Mouse (Mus musculus): ENCODE data around the gene Hells. TPM values are rescaled to one million over a fixed set of nuclear protein-coding genes. Genes with fewer than 3 reads are reported as not detected.

The Hells gene
- total and polyA plus RNA-seq, 2 experiments from 2014 or later: 3.7 to 4.8 TPM

- WGBS: 90% methylated on average over 4 of the region's 4 CpGs
- Histone ChIP-seq H3K4me1 (ENCODE audit: insufficient read depth, low read length) (no peaks in the 10 kb centered on the region), H3K27ac (ENCODE audit: low read depth, low read length) (no peak overlapping the region), H3K4me3 (ENCODE audit: low read depth, low read length) (no peak overlapping the region), H3K9ac (replicated peaks; ENCODE audit: low read length, poor library complexity, severe bottlenecking) (no peak overlapping the region), H3K9me3 (ENCODE audit: low read length) (no peaks in the 10 kb centered on the region), H3K36me3 (ENCODE audit: insufficient read depth, low read length) (no peaks in the 10 kb centered on the region), H3K4me2 (ENCODE audit: low read depth, low read length, poor library complexity, severe bottlenecking) (no peak overlapping the region), H3K27me3 (ENCODE audit: insufficient read depth, low read length) (no peaks in the 10 kb centered on the region)
- ATAC-seq (ENCODE audit: low FRiP score): no peak
- TF ChIP-seq CTCF (IDR thresholded peaks at IDR 0.05): no peak
- no peak for DNase-seq (ENCODE audit: low spot score)
These were observed 67.5 kb downstream of the Hells start for GRCm38 (mm10) chr19:38998248-38998647.

GRCm38 (mm10) chr19:38998676-38999075 lies 68.0 kb downstream of the Hells start:
- no peak overlapping the region for H3K9ac ChIP-seq (replicated peaks; ENCODE audit: low read length, poor library complexity, severe bottlenecking)
- H3K4me2 ChIP-seq (ENCODE audit: low read depth, low read length, poor library complexity, severe bottlenecking): no peak overlapping the region
- no peaks in the 10 kb centered on the region for H3K9me3 ChIP-seq (ENCODE audit: low read length)
- no peaks in the 10 kb centered on the region for H3K27me3 ChIP-seq (ENCODE audit: insufficient read depth, low read length)
- H3K4me1 ChIP-seq (ENCODE audit: insufficient read depth, low read length): no peaks in the 10 kb centered on the region
- ATAC-seq (ENCODE audit: low FRiP score): no peak
- no peak overlapping the region for H3K4me3 ChIP-seq (ENCODE audit: low read depth, low read length)
- DNase-seq (ENCODE audit: low spot score): no peak
- no peaks in the 10 kb centered on the region for H3K36me3 ChIP-seq (ENCODE audit: insufficient read depth, low read length)
- 84% methylated on average over 1 of the region's 1 CpGs for WGBS
- H3K27ac ChIP-seq (ENCODE audit: low read depth, low read length): no peak overlapping the region
- no peak for TF ChIP-seq CTCF (IDR thresholded peaks at IDR 0.05)

DNA sequence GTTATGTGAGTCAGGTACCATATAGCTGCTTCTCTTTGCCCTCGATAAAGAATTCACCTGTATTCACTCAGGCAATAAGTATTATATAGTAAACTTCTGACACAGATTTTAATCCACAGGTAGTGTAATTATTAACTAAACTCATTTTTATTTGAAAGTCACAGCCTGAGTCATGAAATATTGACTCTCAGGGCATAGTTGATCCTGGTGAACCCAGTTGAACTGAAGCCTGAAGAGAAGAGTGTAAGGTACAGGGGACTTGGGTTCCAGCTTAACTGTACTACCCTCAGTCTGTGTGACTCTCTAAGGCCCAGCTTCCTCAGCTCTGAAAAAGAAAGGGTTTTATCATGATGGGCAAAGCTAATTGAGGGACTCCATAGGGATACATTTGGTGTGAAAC lies 74.4 kb downstream of the Hells start:
- Histone ChIP-seq H3K27ac (ENCODE audit: low read depth, low read length) (no peak overlapping the region), H3K9ac (replicated peaks; ENCODE audit: low read length, poor library complexity, severe bottlenecking) (no peak overlapping the region), H3K27me3 (ENCODE audit: insufficient read depth, low read length) (no peaks in the 10 kb centered on the region), H3K36me3 (ENCODE audit: insufficient read depth, low read length) (no peaks in the 10 kb centered on the region), H3K4me1 (ENCODE audit: insufficient read depth, low read length) (no peaks in the 10 kb centered on the region), H3K4me2 (ENCODE audit: low read depth, low read length, poor library complexity, severe bottlenecking) (no peak overlapping the region), H3K9me3 (ENCODE audit: low read length) (no peaks in the 10 kb centered on the region), H3K4me3 (ENCODE audit: low read depth, low read length) (no peak overlapping the region)
- no peak for TF ChIP-seq CTCF (IDR thresholded peaks at IDR 0.05)
- WGBS: 95% methylated on average over 1 of the region's 1 CpGs
- DNase-seq (ENCODE audit: low spot score) (no peak), ATAC-seq (ENCODE audit: low FRiP score) (no peak)

GRCm38 (mm10) chr19:39006715-39007114 lies 76.0 kb downstream of the Hells start, which contains the start of gene Cyp2c55:
TSS of gene Cyp2c55 (plus strand) at chr19:39007019.
- H3K4me3 ChIP-seq (ENCODE audit: low read depth, low read length): no peak within 1 kb of the TSS
- H3K4me1 ChIP-seq (ENCODE audit: insufficient read depth, low read length): no peaks in the 10 kb centered on the region
- H3K4me2 ChIP-seq (ENCODE audit: low read depth, low read length, poor library complexity, severe bottlenecking): no peak within 1 kb of the TSS
- TF ChIP-seq CTCF (IDR thresholded peaks at IDR 0.05): no peak
- DNase-seq (ENCODE audit: low spot score): no peak
- H3K27me3 ChIP-seq (ENCODE audit: insufficient read depth, low read length): no peaks in the 10 kb centered on the region
- no peak within 1 kb of the TSS for H3K9ac ChIP-seq (replicated peaks; ENCODE audit: low read length, poor library complexity, severe bottlenecking)
- no peak within 1 kb of the TSS for H3K27ac ChIP-seq (ENCODE audit: low read depth, low read length)
- no peak for ATAC-seq (ENCODE audit: low FRiP score)
- no peaks in the 10 kb centered on the region for H3K9me3 ChIP-seq (ENCODE audit: low read length)
- H3K36me3 ChIP-seq (ENCODE audit: insufficient read depth, low read length): no peaks in the 10 kb centered on the region

Small RNAs within 50 kb of the gene (microRNA-seq; reads per million reads assigned to microRNA genes)
- gene Gm23800 (ENCODE audit: borderline number of aligned reads): not detected

Other genes starting within 250 kb of the Hells start
- 7.5 and 7.9 TPM in 2 replicates for gene Noc3l, start 111.7 kb upstream of the Hells start, total RNA-seq (2014; rRNA removed)
- gene Noc3l, start 111.7 kb upstream of the Hells start, polyA plus RNA-seq (2015; fragmentation: Nextera tagmentation; extraction: Ambion mirVana): 2.1 and 2.7 TPM in 2 replicates
- gene Tbc1d12, start 94.3 kb upstream of the Hells start, total RNA-seq (2014; rRNA removed): 28.8 and 39.4 TPM in 2 replicates
- 5.3 and 6.2 TPM in 2 replicates for gene Tbc1d12, start 94.3 kb upstream of the Hells start, polyA plus RNA-seq (2015; fragmentation: Nextera tagmentation; extraction: Ambion mirVana)
- gene Cyp2c55, start 76.1 kb downstream of the Hells start, total RNA-seq (2014; rRNA removed): 0.38 TPM in 1 of 2 replicates, not detected in the other
- gene Cyp2c55, start 76.1 kb downstream of the Hells start, polyA plus RNA-seq (2015; fragmentation: Nextera tagmentation; extraction: Ambion mirVana): 0.07 and 0.09 TPM in 2 replicates
- gene Cyp2c65, start 130.1 kb downstream of the Hells start, total RNA-seq (2014; rRNA removed): not detected in 2 replicates
- gene Cyp2c65, start 130.1 kb downstream of the Hells start, polyA plus RNA-seq (2015; fragmentation: Nextera tagmentation; extraction: Ambion mirVana): 0.09 TPM in 1 of 2 replicates, not detected in the other
- not detected in 2 replicates for gene Cyp2c66, start 183.0 kb downstream of the Hells start, total RNA-seq (2014; rRNA removed)
- not detected in 2 replicates for gene Cyp2c66, start 183.0 kb downstream of the Hells start, polyA plus RNA-seq (2015; fragmentation: Nextera tagmentation; extraction: Ambion mirVana)

Measured in midbrain, postnatal 0 days (tissue).